Mouse (Mus musculus) forebrain, embryonic 14.5 days (tissue): ENCODE measurements around the gene Zscan26. TPM values are rescaled to one million over a fixed set of nuclear protein-coding genes. Genes with fewer than 3 reads are reported as not detected.
"Not testable (repeated sequence)": the region's sequence is repeated elsewhere in the genome, so short reads cannot be mapped to it uniquely, and the experiment has no call there.

Experiments used
- ATAC-seq: fragments of 200-750 bp; cut with Nextera tagmentation; 2 replicates; pipeline ENCODE4 v1.8.0; 2017; ENCODE audit warnings: mild to moderate bottlenecking, moderate library complexity
- DNase-seq: peaks from one replicate; pipeline ENCODE4 v3.0.0-alpha.2; 2015; ENCODE audit warnings: low spot score
- H3K27ac ChIP-seq: fragments of 300-500 bp; sonication (generic); 2 replicates; pipeline ENCODE4 v1.5.1; 2014; ENCODE audit warnings: low read depth, mild to moderate bottlenecking, control low read depth, low read length, moderate library complexity
- H3K27me3 ChIP-seq: fragments of 300-500 bp; sonication (generic); replicated peaks from 2 replicates; pipeline ENCODE4 v1.6.1; 2014; ENCODE audit warnings: low read length, control low read depth, mixed read lengths; ENCODE audit not compliant: control insufficient read depth, insufficient read depth
- H3K36me3 ChIP-seq: fragments of 300-500 bp; sonication (generic); 2 replicates; pipeline ENCODE4 v1.6.1; 2014; ENCODE audit warnings: low read length, control low read depth; ENCODE audit not compliant: control insufficient read depth, insufficient read depth
- H3K4me1 ChIP-seq: fragments of 300-500 bp; sonication (generic); 2 replicates; pipeline ENCODE4 v1.6.1; 2014; ENCODE audit warnings: antibody characterized with exemption, low read length, control low read depth; ENCODE audit not compliant: control insufficient read depth, insufficient read depth
- H3K4me2 ChIP-seq: fragments of 300-500 bp; sonication (generic); 2 replicates; pipeline ENCODE4 v1.6.1; 2014; ENCODE audit warnings: mild to moderate bottlenecking, control low read depth, low read length
- H3K4me3 ChIP-seq: fragments of 300-500 bp; sonication (generic); 2 replicates; pipeline ENCODE4 v1.5.1; 2014; ENCODE audit warnings: low read depth, low read length, control low read depth
- H3K9ac ChIP-seq: fragments of 300-500 bp; sonication (generic); 2 replicates; pipeline ENCODE4 v1.6.1; 2014; ENCODE audit warnings: mild to moderate bottlenecking, low read length, control low read depth, moderate library complexity
- H3K9me3 ChIP-seq: fragments of 300-500 bp; sonication (generic); replicated peaks from 2 replicates; pipeline ENCODE4 v1.6.1; 2016; ENCODE audit warnings: low read length, control low read depth, mixed read lengths; ENCODE audit not compliant: control insufficient read depth
- WGBS: fragments of 180-500 bp; shearing (Covaris S2); extraction: QIAGEN DNeasy Blood & Tissue Kit; methylation state at CpG from one replicate; pipeline ENCODE4 v1.1.7; 2014; 5-methylcytosine and 5-hydroxymethylcytosine counted together
- polyA plus RNA-seq: library from polyadenylated mRNA; unstranded; fragments of >200 nt; fragmentation: Nextera tagmentation; extraction: Ambion mirVana; gene quantifications from 2 replicates; pipeline ENCODE4 v1.2.1, GENCODE M21; 2014

The Zscan26 gene
- polyA plus RNA-seq, 1 experiment from 2014 or later, result 10.4 TPM

DNA sequence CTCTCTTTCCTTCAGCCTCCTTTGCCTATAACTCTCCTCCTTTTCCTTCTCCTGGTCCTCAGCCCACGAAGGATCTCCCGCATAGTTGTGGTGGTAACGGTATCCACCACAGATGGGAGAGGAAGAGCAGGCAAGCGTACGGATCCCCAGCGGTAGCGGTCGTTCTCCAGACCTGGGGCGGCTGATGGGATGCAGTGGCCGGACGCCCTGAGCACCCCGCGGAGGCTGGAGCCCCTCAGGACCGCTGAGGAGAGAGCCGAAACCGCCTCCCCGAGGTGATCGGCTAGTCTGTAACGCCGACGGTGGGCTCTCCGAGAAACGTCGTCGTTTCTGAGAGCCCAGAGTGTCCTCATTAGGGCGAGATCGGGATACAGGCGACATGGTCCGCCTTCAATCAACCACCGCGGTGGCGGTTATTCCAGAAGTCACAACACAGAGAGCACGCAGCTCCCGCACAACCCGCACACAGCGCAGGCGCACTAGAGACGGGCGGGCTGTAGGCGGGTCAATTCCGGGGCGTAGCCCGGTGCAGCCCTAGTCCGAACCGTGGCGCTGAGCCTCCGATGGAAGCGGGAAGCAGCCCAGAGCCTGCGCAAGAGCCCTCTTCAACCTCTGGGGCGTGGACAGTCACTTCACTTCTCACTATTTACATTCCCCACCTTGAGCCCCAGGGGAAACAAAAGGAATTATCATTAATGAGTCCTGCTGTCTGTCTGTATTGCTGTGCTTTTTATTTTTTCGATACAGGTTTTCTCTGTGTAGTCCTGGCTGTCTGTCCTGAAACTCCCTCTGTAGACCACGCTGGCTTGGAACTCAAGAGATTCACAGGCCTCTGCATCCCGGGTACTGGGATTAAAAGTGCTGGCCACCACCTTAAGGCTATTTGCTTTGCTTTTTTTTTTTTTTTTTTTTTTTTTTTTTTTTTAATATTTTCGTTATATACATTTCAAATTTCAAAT lies 14.8 kb upstream of the Zscan26 start, which contains the start of gene Nkapl:
Gene Nkapl (minus strand): TSS at position 449 of the 959 bp plus-strand sequence.
- DNase-seq, result peak; percentile 90
- whole genome bisulfite sequencing, result 1% methylated on average over 54 of the region's 54 CpGs
- peak; percentile 99 for ATAC-seq
- H3K9me3 ChIP-seq, result no peaks in the 10 kb centered on the region
- no peaks in the 10 kb centered on the region for H3K27me3 ChIP-seq
- no peaks in the 10 kb centered on the region; the same call in 1 of the 2 replicates for H3K4me1 ChIP-seq
- H3K27ac ChIP-seq, result no peak within 1 kb of the TSS
- peak within 1 kb of the TSS; percentile 54 for H3K4me3 ChIP-seq
- H3K4me2 ChIP-seq, result peak within 1 kb of the TSS; percentile 66
- peak within 1 kb of the TSS; percentile 72 for H3K9ac ChIP-seq
- H3K36me3 ChIP-seq, result no peaks in the 10 kb centered on the region

DNA sequence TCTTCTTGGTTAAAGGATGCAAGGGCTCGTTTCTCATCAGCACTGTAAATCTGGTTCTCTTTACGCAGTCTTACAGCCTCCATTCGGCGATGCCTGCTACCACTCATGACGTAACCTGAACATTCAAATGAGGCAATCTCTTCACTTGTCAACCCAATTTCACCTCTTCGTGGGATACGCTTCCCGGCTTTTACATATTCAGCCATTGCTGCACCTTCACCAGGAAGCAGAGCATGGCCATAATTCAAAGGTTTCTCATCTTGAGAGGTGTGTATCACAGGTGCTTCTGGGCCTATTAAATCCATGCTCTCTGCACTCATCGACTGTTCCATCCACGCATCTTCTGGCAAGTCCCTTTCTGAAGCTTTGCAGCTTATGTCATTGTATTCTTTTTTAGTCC lies 13.8 kb upstream of the Zscan26 start:
- H3K4me3 ChIP-seq, result no peak overlapping the region
- no peaks in the 10 kb centered on the region; the same call in 1 of the 2 replicates for H3K4me1 ChIP-seq
- no peaks in the 10 kb centered on the region for H3K27me3 ChIP-seq
- no peak overlapping the region for H3K27ac ChIP-seq
- no peak overlapping the region for H3K9ac ChIP-seq
- no peaks in the 10 kb centered on the region for H3K9me3 ChIP-seq
- ATAC-seq, result no peak
- DNase-seq, result no peak
- no peaks in the 10 kb centered on the region for H3K36me3 ChIP-seq
- WGBS, result 87% methylated on average over 10 of the region's 10 CpGs
- H3K4me2 ChIP-seq, result no peak overlapping the region; the same call in 1 of the 2 replicates

DNA sequence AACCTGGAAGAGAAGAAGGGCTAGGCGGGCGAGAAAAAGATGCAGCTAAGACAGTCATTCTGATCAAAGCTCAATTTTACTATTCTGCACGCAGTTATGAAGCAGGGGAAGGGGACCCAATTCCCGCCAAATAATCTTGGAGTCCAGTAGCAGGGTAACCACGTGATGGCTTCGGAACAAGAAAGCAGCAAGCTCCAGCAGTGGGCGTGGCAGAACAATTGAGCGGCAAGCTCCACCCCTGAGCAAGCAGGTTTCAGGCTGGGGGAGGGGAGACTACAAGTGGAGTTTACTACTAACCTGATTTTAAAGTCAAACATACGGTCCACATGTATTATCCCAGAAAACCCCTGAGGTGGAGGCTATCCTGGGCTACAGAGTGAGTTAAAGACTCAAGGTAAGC lies 9.0 kb upstream of the Zscan26 start:
- 52% methylated on average over 9 of the region's 9 CpGs for WGBS
- not testable (repeated sequence) for H3K36me3 ChIP-seq, H3K9ac ChIP-seq, H3K27ac ChIP-seq, H3K4me1 ChIP-seq, H3K27me3 ChIP-seq, H3K4me3 ChIP-seq, DNase-seq, ATAC-seq, H3K4me2 ChIP-seq, H3K9me3 ChIP-seq

DNA sequence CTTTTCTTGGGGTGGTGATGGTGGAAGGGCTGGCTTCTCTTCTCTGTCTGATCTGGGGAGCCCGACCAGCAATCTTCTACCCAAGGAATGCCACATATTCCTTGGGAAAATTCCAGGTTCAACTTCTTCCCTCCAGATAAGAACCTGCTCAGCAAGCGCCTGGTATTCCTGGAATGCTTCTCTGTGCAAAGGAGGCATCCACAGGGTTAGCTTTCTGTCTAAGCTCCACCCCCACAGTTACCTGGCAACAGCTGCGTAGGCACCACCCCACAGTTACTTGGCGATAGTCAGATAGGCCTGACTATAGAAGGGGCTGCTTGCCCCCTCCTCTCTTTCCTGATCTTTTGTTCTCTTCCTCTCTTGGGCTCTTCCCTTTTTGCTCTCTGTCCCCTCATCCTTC lies 2.8 kb upstream of the Zscan26 start:
- Histone ChIP-seq H3K27me3 (no peaks in the 10 kb centered on the region), H3K27ac (no peak overlapping the region), H3K4me2 (no peak overlapping the region), H3K36me3 (peaks cover 3% of the 10 kb centered on the region; the same call in 1 of the 2 replicates), H3K4me1 (peaks cover 8% of the 10 kb centered on the region), H3K4me3 (no peak overlapping the region), H3K9ac (no peak overlapping the region), H3K9me3 (no peaks in the 10 kb centered on the region)
- ATAC-seq, result no peak
- DNase-seq, result no peak
- 9% methylated on average over 4 of the region's 4 CpGs for WGBS

DNA sequence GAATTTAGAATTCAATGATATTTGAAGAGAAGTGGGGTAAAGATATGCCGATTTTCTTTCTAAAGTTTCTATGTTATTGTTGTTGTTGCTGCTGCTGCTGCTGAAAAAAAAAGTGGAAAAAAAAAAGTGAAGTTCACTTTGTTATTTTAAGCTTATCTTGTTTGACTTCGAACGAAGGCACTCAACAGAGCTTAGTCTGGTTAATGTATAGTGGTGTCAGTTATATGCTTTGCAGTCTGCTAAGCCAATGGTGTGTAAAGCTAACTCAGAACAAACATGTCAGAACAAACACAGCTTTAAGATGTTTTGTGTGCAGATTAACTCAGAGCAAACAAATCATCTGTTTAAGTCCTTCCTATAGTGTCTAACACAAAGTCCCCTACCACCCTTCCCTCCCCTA lies 603 bp upstream of the Zscan26 start:
- WGBS, result 97% methylated on average over 3 of the region's 3 CpGs
- no peak overlapping the region for H3K4me2 ChIP-seq
- H3K9ac ChIP-seq, result no peak overlapping the region
- ATAC-seq (no peak), DNase-seq (no peak)
- no peak overlapping the region for H3K27ac ChIP-seq
- no peaks in the 10 kb centered on the region for H3K9me3 ChIP-seq
- peaks cover 5% of the 10 kb centered on the region for H3K36me3 ChIP-seq
- H3K4me3 ChIP-seq, result no peak overlapping the region
- H3K4me1 ChIP-seq, result peaks cover 8% of the 10 kb centered on the region
- no peaks in the 10 kb centered on the region for H3K27me3 ChIP-seq

DNA sequence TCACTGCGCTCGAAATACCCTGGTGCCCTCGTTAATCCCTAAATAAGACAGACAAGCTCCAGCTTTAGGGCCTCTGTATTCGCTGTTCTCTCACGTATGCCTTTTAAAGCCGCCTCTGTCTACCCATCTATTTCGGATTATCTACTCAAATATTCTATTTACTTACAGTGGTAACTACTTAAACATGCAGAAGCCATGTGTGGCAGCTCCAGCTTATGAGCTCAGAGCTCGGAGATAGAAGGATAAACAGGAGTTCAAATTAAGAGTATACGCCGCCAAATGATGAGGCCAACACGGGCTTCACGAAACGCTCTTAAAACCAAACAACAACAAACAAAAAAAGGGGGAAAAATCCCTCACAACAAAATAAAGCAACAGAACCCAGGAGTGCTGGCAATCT lies 488 bp downstream of the Zscan26 start:
- peak overlapping the region; percentile 76 for H3K4me2 ChIP-seq
- H3K4me3 ChIP-seq, result peak overlapping the region; percentile 69
- H3K9ac ChIP-seq, result peak overlapping the region; percentile 75
- H3K27me3 ChIP-seq, result no peaks in the 10 kb centered on the region
- ATAC-seq, result peak; percentile 26; the same call in 1 of the 2 replicates
- H3K9me3 ChIP-seq, result no peaks in the 10 kb centered on the region
- peak overlapping the region; percentile 41 for H3K27ac ChIP-seq
- under 1% methylated on average over 13 of the region's 13 CpGs for WGBS
- peaks cover 13% of the 10 kb centered on the region for H3K36me3 ChIP-seq
- peaks cover 8% of the 10 kb centered on the region for H3K4me1 ChIP-seq
- DNase-seq, result no peak

DNA sequence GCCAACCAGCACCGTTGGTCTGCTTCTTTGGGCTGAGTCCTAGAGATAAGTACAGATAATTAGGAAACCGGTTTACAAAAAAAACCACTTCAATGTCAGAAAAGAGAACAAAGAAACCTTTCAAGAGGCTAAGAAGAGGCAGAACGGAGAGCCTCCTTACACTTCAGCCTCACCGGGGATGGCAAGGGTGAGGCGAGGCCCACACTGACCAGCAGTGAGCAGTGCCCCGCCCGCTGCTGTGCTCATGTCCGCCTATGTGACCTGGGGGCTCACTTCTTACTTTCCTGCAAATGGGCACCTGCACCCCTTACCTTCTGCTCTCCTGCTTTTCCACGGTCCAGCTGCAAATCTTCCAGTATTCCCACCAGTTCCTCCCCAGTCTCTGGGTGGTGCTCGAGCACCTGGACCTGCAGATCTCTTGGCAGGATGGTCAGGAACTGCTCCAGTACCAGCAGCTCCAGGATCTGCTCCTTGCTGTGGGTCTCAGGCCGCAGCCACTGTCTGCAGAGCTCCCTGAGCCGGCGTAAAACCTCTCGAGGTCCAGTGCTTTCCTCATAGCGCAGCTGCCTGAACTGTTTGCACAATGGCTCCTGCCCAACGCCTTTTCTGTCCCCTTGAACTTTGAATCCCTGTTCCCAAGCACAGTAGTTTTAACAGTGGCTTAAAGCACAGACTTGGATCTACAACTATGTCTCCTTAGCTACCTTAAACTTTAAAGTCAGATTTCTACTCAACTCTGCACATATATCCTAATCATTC lies 5.5 kb downstream of the Zscan26 start:
- DNase-seq (no peak), ATAC-seq (no peak)
- Histone ChIP-seq H3K9me3 (no peaks in the 10 kb centered on the region), H3K4me2 (no peak overlapping the region), H3K4me3 (no peak overlapping the region), H3K27me3 (no peaks in the 10 kb centered on the region), H3K36me3 (peaks cover 59% of the 10 kb centered on the region), H3K4me1 (peaks cover 8% of the 10 kb centered on the region), H3K9ac (no peak overlapping the region), H3K27ac (no peak overlapping the region)
- 80% methylated on average over 16 of the region's 16 CpGs for WGBS

DNA sequence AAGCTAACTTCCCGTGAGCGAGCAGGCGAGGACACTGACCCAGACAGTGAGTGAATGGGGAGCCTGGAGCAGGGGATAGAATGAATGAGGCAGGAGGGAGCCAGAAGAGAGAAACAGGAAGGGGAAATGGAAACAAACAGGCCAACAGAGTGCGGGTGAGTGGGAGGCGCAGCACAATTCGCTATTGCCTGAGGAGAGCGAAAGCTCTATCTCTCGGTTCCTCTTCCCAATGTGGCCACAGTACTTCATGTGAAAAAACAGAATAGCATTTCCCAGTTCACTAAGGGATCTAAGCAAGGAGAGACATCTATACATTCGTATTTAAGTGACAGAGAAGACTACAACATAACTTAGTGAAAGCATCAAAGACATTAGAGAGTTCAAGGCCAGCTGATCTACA lies 6.7 kb downstream of the Zscan26 start:
- Histone ChIP-seq H3K9ac (no peak overlapping the region), H3K4me1 (no peaks in the 10 kb centered on the region), H3K36me3 (peaks cover 59% of the 10 kb centered on the region), H3K9me3 (no peaks in the 10 kb centered on the region), H3K4me2 (no peak overlapping the region), H3K27ac (no peak overlapping the region), H3K27me3 (no peaks in the 10 kb centered on the region), H3K4me3 (no peak overlapping the region)
- DNase-seq (no peak), ATAC-seq (no peak)
- 92% methylated on average over 9 of the region's 9 CpGs for WGBS
